9 mouse cellular contexts compared by ENCODE assay signal in genomic region chr10:78104555-78105490, GRCm38 (mm10). TPM values are rescaled to one million over a fixed set of nuclear protein-coding genes. Genes with fewer than 3 reads are reported as not detected.
DNase-seq lines count a peak whose midpoint lies in the region; ATAC-seq and TF ChIP-seq lines count a peak whose summit lies in the region.
"Had no signal": no experiment of that assay in that cellular context is flagged by ENCODE, and none has a peak within 500 bp of the region (broad histone marks: within the 10 kb centered on the region; RNA-seq: fewer than 3 reads in every experiment).

No protein-coding gene starts in this region.

- H3K79me2 ChIP-seq in CH12.LX (replicated peaks; ENCODE audit: control insufficient read depth, extremely low read depth, insufficient read depth, poor library complexity, severe bottlenecking), result no peaks in the 10 kb centered on the region

- H3K4me2 ChIP-seq in forebrain, postnatal 0 days (ENCODE audit: low read depth), result no peak overlapping the region
- no peak overlapping the region for H3K4me2 ChIP-seq in forebrain, embryonic 13.5 days
- 0 out of 2 replicates have a peak overlapping the region, but pooled peaks have one; percentile 51 for H3K4me2 ChIP-seq in CH12.LX (ENCODE audit: insufficient read depth, low read depth, poor library complexity, severe bottlenecking)
- H3K4me2 ChIP-seq: embryonic facial prominence, embryonic 12.5 days had no signal

- no peak overlapping the region for H3K9ac ChIP-seq in forebrain, postnatal 0 days
- no peak overlapping the region for H3K9ac ChIP-seq in forebrain, embryonic 13.5 days
- no peak overlapping the region for H3K9ac ChIP-seq in CH12.LX (ENCODE audit: insufficient read depth, low read depth)
- H3K9ac ChIP-seq: embryonic facial prominence, embryonic 12.5 days had no signal

- no peaks in the 10 kb centered on the region for H3K36me3 ChIP-seq in forebrain, postnatal 0 days (ENCODE audit: insufficient read depth)
- no peaks in the 10 kb centered on the region for H3K36me3 ChIP-seq in forebrain, embryonic 13.5 days (ENCODE audit: poor library complexity, severe bottlenecking)
- no peaks in the 10 kb centered on the region for H3K36me3 ChIP-seq in CH12.LX (replicated peaks in 1 of 2; ENCODE audit: control insufficient read depth in 1 of 2, insufficient read depth in 1 of 2, low read length in 1 of 2)
- no peaks in the 10 kb centered on the region for H3K36me3 ChIP-seq in small intestine, adult 2 months (ENCODE audit: control insufficient read depth, insufficient read depth, low read length)
- H3K36me3 ChIP-seq: embryonic facial prominence, embryonic 12.5 days had no signal

- H3K27me3 ChIP-seq in forebrain, postnatal 0 days (ENCODE audit: insufficient read depth, low read length), result no peaks in the 10 kb centered on the region
- H3K27me3 ChIP-seq in forebrain, embryonic 13.5 days, result no peaks in the 10 kb centered on the region
- H3K27me3 ChIP-seq in CH12.LX (replicated peaks), result peaks cover 13% of the 10 kb centered on the region
- no peaks in the 10 kb centered on the region for H3K27me3 ChIP-seq in small intestine, adult 2 months (ENCODE audit: control insufficient read depth, insufficient read depth, low read length)
- H3K27me3 ChIP-seq: embryonic facial prominence, embryonic 12.5 days had no signal

- H3K4me3 ChIP-seq in forebrain, postnatal 0 days (ENCODE audit: low read depth, low read length), result no peak overlapping the region
- H3K4me3 ChIP-seq in forebrain, embryonic 13.5 days, result no peak overlapping the region
- H3K4me3 ChIP-seq in CH12.LX (replicated peaks in 1 of 3; ENCODE audit: low read depth in 2 of 3, low read length in 2 of 3, poor library complexity in 1 of 3), result no peak overlapping the region
- no peak overlapping the region for H3K4me3 ChIP-seq in cortical plate, adult 2 months (ENCODE audit: insufficient read depth, low read length)
- no peak overlapping the region for H3K4me3 ChIP-seq in small intestine, adult 2 months (ENCODE audit: low read depth, low read length)
- H3K4me3 ChIP-seq: embryonic facial prominence, embryonic 12.5 days had no signal

- H3K4me1 ChIP-seq in forebrain, postnatal 0 days (ENCODE audit: insufficient read depth), result 0 out of 2 replicates have a peak, but pooled peaks cover 4% of the 10 kb centered on the region
- no peaks in the 10 kb centered on the region; the same call in 1 of the 2 replicates for H3K4me1 ChIP-seq in forebrain, embryonic 13.5 days
- H3K4me1 ChIP-seq in CH12.LX (ENCODE audit: control insufficient read depth in 1 of 2, insufficient read depth in 2 of 2), result peaks cover 5 to 13% of the 10 kb centered on the region in 2 experiments
- H3K4me1 ChIP-seq in cortical plate, adult 2 months (ENCODE audit: control insufficient read depth, insufficient read depth, low read length), result peaks cover 4% of the 10 kb centered on the region
- H3K4me1 ChIP-seq in small intestine, adult 2 months (ENCODE audit: control insufficient read depth, insufficient read depth, insufficient read length, low read length), result peaks cover 24% of the 10 kb centered on the region

- no peak for TF ChIP-seq EP300 in CH12.LX (IDR thresholded peaks at IDR 0.05; ENCODE audit: low read length)

- TF ChIP-seq RAD21 in CH12.LX (IDR thresholded peaks at IDR 0.05; ENCODE audit: low read depth, low read length), result no peak

- 45% methylated on average over 11 of the region's 11 CpGs for WGBS in forebrain, postnatal 0 days
- WGBS in forebrain, embryonic 13.5 days, result 85% methylated on average over 11 of the region's 11 CpGs
- 31% methylated on average over 11 of the region's 11 CpGs for WGBS in small intestine, adult 2 months

- ATAC-seq in forebrain, postnatal 0 days, result peak; percentile 51
- no peak; the same call in 1 of the 2 replicates for ATAC-seq in forebrain, embryonic 13.5 days

- peak; percentile 77 for DNase-seq in forebrain, postnatal 0 days
- DNase-seq in CH12.LX (ENCODE audit: extremely low read depth), result no peak
- peak; percentile 50 for DNase-seq in layer of hippocampus, adult 11-12 months (ENCODE audit: low spot score)
- DNase-seq in heart, postnatal 25 days (ENCODE audit: low spot score), result no peak
- no peak for DNase-seq in embryo, embryonic 9.5 days (ENCODE audit: extremely low spot score)

- no peak for TF ChIP-seq POLR2A in CH12.LX (IDR thresholded peaks at IDR 0.05; ENCODE audit: low read depth, low read length)
- TF ChIP-seq POLR2A in cortical plate, adult 2 months (IDR thresholded peaks at IDR 0.05; ENCODE audit: extremely low read depth, insufficient read depth, low read length), result no peak
- no peak for TF ChIP-seq POLR2A in small intestine, adult 2 months (IDR thresholded peaks at IDR 0.05; ENCODE audit: low read depth, low read length)

- in situ Hi-C loops in CH12.LX (cut with MboI; ENCODE audit: low pct_ligation_motif_present, low pct_unique_long_range_greater_than_20kb, low sequenced_read_pairs), result no loop called here

- no peak for TF ChIP-seq CTCF in forebrain, postnatal 0 days (IDR thresholded peaks at IDR 0.05; ENCODE audit: low read depth)
- TF ChIP-seq CTCF in CH12.LX (conservative IDR thresholded peaks at IDR 0.05 in 1 of 2, IDR thresholded peaks at IDR 0.05 in 1 of 2; ENCODE audit: low read depth in 2 of 2, low read length in 2 of 2), result no peak
- TF ChIP-seq CTCF in cortical plate, adult 2 months (IDR thresholded peaks at IDR 0.05; ENCODE audit: extremely low read depth, insufficient read depth, low read length), result no peak
- no peak for TF ChIP-seq CTCF in small intestine, adult 2 months (IDR thresholded peaks at IDR 0.05; ENCODE audit: extremely low read depth, insufficient read length, insufficient replicate concordance, low read depth, low read length)

- intact Hi-C loops in heart, postnatal 25 days (cut with DNase I), result no loop called here

- no peaks in the 10 kb centered on the region for H3K9me3 ChIP-seq in forebrain, postnatal 0 days (ENCODE audit: low read length)
- H3K9me3 ChIP-seq in forebrain, embryonic 13.5 days (replicated peaks), result no peaks in the 10 kb centered on the region
- H3K9me3 ChIP-seq in CH12.LX (replicated peaks; ENCODE audit: low read length), result peaks cover 13% of the 10 kb centered on the region
- H3K9me3 ChIP-seq: embryonic facial prominence, embryonic 12.5 days had no signal

- dilution Hi-C loops in CH12.LX (cut with MboI; ENCODE audit: extremely low pct_ligation_motif_present, extremely low pct_unique_long_range_greater_than_20kb, low sequenced_read_pairs), result no loop called here

- peak overlapping the region; percentile 9; the same call in 1 of the 2 replicates for H3K27ac ChIP-seq in forebrain, postnatal 0 days (ENCODE audit: low read depth, low read length)
- no peak overlapping the region for H3K27ac ChIP-seq in forebrain, embryonic 13.5 days
- no peak overlapping the region for H3K27ac ChIP-seq in CH12.LX (ENCODE audit: insufficient read depth, low read depth)
- H3K27ac ChIP-seq in cortical plate, adult 2 months (ENCODE audit: insufficient read depth, low read length), result peak overlapping the region; percentile 3; the same call in 1 of the 2 replicates
- H3K27ac ChIP-seq in small intestine, adult 2 months (ENCODE audit: insufficient read depth, low read depth, low read length), result peak overlapping the region; percentile 44
- H3K27ac ChIP-seq: embryonic facial prominence, embryonic 12.5 days had no signal

TF ChIP-seq in CH12.LX, 34 proteins besides CTCF, POLR2A, EP300 and RAD21:
- TF ChIP-seq JUND (conservative IDR thresholded peaks at IDR 0.05; ENCODE audit: low read depth, low read length), result no peak
- TF ChIP-seq HCFC1 (IDR thresholded peaks at IDR 0.05; ENCODE audit: low read depth, low read length), result no peak
- TF ChIP-seq ZMIZ1 (IDR thresholded peaks at IDR 0.05; ENCODE audit: low read depth, low read length), result no peak
- no peak for TF ChIP-seq ZC3H11A (IDR thresholded peaks at IDR 0.05; ENCODE audit: low read depth, low read length)
- TF ChIP-seq MAX (IDR thresholded peaks at IDR 0.05; ENCODE audit: low read length), result no peak
- TF ChIP-seq TBP (conservative IDR thresholded peaks at IDR 0.05; ENCODE audit: low read depth, low read length), result no peak
- no peak for TF ChIP-seq USF1 (IDR thresholded peaks at IDR 0.05; ENCODE audit: low read depth, low read length)
- TF ChIP-seq ELF1 (IDR thresholded peaks at IDR 0.05; ENCODE audit: low read depth, low read length), result no peak
- no peak for TF ChIP-seq JUN (IDR thresholded peaks at IDR 0.05; ENCODE audit: insufficient read depth, low read depth, low read length)
- TF ChIP-seq MXI1 (IDR thresholded peaks at IDR 0.05; ENCODE audit: low read depth, low read length), result no peak
- TF ChIP-seq MEF2A (IDR thresholded peaks at IDR 0.05; ENCODE audit: borderline replicate concordance, low read depth, low read length), result no peak
- TF ChIP-seq MAZ (IDR thresholded peaks at IDR 0.05; ENCODE audit: low read depth, low read length), result no peak
- no peak for TF ChIP-seq GABPA (IDR thresholded peaks at IDR 0.05; ENCODE audit: insufficient replicate concordance, low read depth, low read length)
- TF ChIP-seq NELFE (IDR thresholded peaks at IDR 0.05; ENCODE audit: low read depth, low read length), result no peak

RNA-seq across cellular contexts. Expression of gene Icosl, which starts 35.7 kb away (rescaled TPM):
- total RNA-seq in forebrain, postnatal 0 days (2014; rRNA removed), result 1.9 and 2.0 TPM in 2 replicates
- polyA plus RNA-seq in forebrain, postnatal 0 days (2015; fragmentation: Nextera tagmentation; extraction: Ambion mirVana), result 0.75 and 0.91 TPM in 2 replicates
- polyA plus RNA-seq in forebrain, embryonic 13.5 days (2015; fragmentation: Nextera tagmentation; extraction: Ambion mirVana), result 0.80 and 0.84 TPM in 2 replicates
- total RNA-seq in CH12.LX (2012; rRNA removed), result 0.64 and 0.80 TPM in 2 replicates
- total RNA-seq in CH12.LX (2014; rRNA removed), result 1.2 and 1.5 TPM in 2 replicates
- polyA plus RNA-seq in CH12.LX (2012; ENCODE audit: insufficient read length, low read depth), result 1.2 and 1.3 TPM in 2 replicates
- 5.3 and 6.3 TPM in 2 replicates for polyA plus RNA-seq in cortical plate, adult 2 months (2012; rRNA removed)
- 6.8 and 9.7 TPM in 2 replicates for polyA plus RNA-seq in small intestine, adult 2 months (2012; rRNA removed)
- total RNA-seq in heart, postnatal 25 days (2021), result 1 to 10 TPM; 4.2 to 7.2 TPM

Comparison
In these comparisons a context has a peak if more than half of its experiments do, and no peak if none do; other contexts are left out.
1. H3K27ac ChIP-seq: peak in forebrain, postnatal 0 days (single experiment), cortical plate, adult 2 months (single experiment) and small intestine, adult 2 months (single experiment); none in forebrain, embryonic 13.5 days (single experiment) and CH12.LX (single experiment).
2. DNase-seq: peak in forebrain, postnatal 0 days (single experiment) and layer of hippocampus, adult 11-12 months (single experiment); none in CH12.LX (single experiment), heart, postnatal 25 days (single experiment) and embryo, embryonic 9.5 days (single experiment).